Mouse (Mus musculus): ENCODE results near the gene Slc25a19.

Slc25a19 gene

DNA sequence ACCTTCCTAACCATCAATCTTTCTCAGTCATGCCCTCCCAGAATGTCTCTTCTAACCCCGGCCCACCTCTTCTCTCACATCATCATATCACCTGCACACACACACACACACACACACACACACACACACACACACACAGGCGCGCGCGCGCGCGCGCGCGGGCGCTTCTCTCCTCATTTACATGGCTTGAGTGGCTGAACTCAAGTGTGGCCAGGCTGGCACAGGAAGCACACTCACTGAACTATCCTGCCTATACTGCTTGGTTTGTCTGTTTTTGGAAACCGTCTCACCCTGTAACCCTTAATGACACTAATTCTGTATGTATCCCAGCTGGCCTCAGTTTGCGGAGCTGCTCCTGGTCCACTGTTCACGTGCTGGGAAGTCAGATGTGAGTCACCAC lies 27.4 kb downstream of the Slc25a19 start:
- DNase-seq (ENCODE audit: extremely low read depth, low read depth, low spot score), result no peak

DNA sequence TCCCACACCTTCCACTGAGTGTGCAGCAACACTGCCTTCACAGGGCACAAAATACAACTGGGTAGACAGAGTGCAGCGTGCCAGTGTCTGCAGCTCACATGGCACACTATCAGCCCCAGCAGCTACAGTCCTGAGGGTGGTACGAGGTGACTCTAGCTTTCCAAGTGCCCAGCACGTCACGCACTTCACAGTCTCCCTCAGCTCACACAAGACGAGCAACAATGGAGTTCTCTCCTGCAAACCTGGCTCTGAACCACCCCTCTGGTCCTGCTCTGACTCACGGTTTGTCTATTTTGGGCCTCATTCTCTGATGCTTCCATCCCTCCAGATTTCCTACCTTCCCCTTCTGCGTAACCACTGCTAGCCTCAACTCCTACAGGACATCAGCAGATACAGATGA lies 28.4 kb downstream of the Slc25a19 start:
- DNase-seq (ENCODE audit: extremely low read depth, low read depth, low spot score), result no peak

DNA sequence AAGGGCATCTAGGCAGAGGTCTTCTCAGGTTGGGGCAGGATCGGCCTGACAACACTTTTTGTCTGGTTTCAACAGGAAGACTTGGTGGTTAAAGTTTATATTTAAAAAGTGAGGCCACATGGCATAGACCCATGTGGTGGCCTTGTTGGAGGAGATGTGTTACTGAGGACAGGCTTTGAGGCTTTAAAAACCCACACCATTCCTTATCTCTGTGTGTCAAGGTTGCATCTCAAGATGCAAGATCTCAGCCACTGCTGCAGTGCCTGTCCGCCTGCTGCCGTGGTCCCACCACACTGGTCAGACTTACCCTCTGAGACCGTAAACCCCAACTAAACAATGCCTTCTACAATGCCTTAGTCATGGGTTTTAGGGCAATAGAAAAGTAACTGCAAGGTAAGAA lies 29.8 kb downstream of the Slc25a19 start:
- DNase-seq (ENCODE audit: extremely low read depth, low read depth, low spot score), result no peak

DNA sequence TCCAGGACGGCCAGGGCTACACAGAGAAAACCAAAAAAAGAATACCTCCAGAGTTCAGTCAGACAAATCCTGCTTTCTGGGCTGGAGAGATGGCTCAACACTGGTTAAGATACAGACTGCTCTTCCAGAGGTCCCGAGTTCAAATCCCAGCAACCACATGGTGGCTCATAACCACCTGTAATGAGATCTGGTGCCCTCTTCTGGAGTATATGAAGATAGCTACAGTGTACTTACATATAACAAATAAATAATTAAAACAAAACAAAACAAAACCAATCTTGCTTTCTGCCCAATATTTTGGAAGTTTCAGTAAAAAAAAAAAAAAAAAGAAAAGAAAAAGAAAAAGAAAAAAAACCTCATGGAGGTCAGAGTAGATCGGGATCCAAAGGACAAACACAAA lies 32.9 kb downstream of the Slc25a19 start:
- no peak for DNase-seq (ENCODE audit: extremely low read depth, low read depth, low spot score)

DNA sequence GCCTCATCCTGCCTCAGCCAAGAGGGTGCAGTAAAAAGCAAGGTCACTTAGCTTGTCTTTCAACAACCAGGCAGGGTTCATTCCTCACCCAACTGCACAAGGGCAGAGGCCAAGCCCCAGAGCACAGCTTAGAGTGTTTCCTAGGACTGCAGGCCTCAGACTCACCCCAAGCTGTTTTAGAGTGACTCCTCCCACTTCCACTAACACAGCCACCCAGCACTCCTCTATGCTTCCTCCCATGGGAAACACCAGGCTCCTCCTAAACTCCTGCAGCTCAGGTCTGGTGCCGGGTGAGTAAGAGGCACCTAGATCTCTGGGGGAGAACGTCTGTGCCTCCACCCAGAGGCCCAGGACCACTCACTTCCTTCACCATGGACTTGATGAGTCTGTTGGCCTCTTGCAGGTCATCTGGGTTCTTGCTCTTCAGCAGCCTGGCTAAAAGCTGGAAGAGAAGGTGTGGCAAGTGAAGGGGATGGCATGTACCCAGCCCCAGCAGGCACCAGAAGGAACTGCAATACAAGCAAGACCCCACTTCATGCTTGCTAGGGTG lies 37.5 kb downstream of the Slc25a19 start:
- no peak for DNase-seq (ENCODE audit: extremely low read depth, low read depth, low spot score)

DNA sequence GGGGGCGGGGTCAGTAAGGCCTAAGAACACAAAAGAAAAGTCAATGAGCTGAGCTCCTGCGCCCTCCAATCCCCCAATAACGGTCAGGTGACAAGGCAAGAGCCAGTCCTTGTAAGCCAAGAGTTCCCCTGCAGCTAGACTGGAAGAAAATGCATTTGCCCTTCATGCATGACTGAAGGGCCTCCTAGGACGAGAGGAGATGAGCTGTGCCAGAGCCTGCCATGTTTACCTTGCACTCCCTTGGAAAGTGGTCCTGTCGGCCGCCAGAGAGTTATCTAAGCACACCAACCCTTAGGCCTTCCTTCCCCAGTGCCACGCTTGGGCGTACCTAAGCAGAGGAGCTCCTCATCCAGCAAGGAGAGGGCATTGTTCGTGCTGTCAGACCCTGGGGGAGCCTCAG lies 40.1 kb downstream of the Slc25a19 start:
- no peak for DNase-seq (ENCODE audit: extremely low read depth, low read depth, low spot score)

DNA sequence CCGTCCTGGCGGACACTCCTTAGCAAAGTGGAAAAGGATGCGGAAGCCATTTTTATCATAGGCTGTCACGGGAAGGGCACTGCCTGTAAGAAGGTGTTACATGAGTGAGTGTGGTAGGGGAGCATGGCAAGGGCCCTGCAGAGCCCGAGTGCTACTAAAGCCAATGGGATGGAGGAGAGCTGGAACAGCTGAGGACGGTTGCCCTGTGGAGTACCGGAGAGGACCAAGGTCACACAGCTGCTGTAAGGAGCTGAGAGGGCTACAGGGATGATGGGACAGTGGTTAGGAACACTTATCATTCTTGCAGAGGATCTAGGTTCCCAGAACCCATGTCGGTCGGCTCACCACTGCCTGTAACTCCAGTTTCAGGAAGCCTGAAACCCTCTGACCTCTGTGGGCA lies 41.7 kb downstream of the Slc25a19 start:
- DNase-seq (ENCODE audit: extremely low read depth, low read depth, low spot score), result no peak

DNA sequence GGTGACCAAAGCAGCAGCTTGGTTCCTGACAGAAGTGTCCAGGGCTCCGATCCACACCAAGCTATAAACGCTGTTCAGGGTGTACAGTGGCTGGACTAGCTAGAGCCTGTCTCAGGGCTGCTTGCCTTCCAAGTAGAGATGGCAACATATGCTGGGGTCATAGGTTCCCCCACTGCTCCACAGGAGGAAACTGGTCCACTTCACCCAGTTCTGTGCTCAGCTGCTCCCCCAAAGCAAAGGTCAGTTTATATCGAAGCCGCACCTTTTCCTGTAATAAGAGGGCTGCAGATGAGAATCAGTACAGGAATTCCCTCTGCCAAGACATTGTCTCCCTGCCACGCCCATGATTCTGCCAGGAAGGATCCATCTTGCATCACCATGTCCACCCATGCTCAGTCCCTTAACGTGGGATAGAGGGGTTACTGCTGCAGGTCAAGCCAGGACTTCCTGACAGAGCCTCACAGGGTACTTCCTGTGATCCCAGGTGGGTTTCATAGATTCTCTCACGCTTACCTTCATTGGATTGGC lies 42.5 kb downstream of the Slc25a19 start:
- DNase-seq (ENCODE audit: extremely low read depth, low read depth, low spot score), result no peak

DNA sequence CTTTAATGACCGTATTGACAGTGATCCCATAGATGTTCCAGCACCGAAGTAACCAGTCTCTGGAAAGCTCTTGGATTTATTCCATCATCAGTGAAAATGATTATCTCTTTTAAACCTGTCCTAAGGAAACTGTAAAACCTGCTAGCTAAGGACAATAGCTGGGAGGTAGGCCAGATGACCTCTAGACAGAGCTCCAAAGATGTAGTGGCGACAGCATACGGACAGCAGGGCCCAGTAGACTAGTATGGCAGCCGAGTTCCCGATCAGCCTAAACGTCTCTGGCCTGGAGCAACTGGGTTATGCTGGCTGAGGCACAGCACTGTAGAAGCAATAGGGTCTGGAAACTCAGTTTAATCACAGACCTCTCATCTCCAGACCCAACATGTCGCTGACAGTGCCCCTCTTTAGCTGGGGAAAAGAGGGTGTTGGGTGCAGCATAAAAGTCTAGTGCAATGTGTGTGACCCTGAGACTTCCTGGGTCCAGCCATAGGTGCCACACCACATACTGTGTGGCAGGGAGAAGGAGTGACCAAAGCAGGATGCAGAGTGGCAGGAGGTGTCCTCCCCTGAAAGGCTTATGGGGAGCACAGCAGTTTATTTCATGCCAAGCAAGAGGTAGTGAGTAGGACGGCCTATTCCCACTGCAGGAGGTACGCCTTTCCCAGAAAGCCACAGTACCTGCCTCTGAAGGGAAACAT lies 43.6 kb downstream of the Slc25a19 start:
- DNase-seq (ENCODE audit: extremely low read depth, low read depth, low spot score), result no peak

DNA sequence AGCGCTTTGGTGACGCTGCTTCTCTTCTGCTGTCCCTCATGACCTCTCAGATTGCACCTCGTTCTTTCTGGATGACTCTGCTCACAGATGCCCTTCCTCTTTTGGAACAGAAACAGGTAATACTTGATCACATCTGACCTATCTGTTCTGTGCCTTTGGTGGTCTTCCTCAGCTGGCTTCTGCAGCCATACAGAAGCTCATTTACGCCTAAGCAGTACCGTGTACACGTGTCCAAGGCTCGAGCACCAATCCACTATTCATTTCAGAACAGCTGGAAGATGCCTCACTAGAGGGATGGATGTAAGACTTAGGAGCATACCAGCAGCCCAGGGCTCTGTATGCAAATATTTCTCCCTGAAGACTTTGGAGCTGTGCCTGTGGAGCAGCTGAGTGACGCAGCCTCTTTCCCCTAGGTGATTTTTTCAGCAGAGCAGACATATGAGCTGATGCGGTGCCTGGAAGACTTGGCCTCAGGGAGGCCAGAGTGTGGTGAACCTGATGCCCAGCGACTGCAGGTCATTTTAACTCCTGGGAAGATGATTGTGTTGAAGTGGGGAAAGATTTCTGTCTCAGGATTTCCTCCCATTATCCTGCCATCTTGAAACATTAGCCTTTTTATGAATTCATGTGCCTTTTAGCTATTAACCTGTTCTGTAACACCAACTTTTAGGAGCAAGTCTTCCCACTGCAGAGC lies 45.0 kb downstream of the Slc25a19 start:
- DNase-seq (ENCODE audit: extremely low read depth, low read depth, low spot score), result no peak

DNA sequence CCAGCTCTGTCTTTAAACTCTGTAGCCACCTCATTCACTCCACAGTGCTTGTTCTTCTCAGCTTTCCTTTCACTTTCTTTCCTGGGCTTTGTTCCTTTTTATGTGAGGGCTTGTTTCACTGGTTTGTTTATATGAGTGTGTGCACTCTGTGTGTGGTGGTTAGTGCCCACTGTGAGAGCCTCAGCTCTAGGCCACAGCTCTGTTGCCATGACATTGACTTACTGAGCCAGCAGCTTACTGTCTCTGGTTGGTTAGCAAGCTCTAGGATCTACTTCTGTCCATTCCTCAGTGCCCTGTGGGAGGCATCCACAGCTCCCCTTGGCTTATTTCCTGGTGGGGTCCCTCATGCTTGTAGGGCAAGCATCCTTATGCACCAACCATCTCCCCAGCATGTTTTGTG lies 49.0 kb downstream of the Slc25a19 start:
- no peak for DNase-seq (ENCODE audit: extremely low read depth, low read depth, low spot score)

DNA sequence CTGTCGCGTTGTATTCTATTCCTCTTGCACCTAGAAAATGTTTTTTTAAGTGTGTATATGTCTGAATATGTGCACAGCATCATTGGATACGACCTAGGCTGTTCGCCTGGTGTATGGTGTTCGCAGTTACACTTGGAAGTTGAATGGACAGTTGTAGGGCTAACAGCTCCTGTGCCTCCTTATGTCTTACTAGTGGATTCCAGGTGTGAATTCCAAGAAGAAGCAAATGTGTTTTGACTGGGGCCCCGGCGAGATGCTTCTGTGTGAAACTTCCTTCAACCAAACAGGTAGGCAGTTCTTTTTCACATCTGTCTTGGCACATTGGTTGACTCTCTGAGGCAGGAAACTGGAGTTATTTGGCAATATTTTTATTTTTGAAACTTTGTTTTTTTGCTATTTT lies 63.1 kb downstream of the Slc25a19 start:
- no peak for DNase-seq (ENCODE audit: extremely low read depth, low read depth, low spot score)
